Mouse (Mus musculus): ENCODE results near the gene Smtn.

Gene Smtn

DNA sequence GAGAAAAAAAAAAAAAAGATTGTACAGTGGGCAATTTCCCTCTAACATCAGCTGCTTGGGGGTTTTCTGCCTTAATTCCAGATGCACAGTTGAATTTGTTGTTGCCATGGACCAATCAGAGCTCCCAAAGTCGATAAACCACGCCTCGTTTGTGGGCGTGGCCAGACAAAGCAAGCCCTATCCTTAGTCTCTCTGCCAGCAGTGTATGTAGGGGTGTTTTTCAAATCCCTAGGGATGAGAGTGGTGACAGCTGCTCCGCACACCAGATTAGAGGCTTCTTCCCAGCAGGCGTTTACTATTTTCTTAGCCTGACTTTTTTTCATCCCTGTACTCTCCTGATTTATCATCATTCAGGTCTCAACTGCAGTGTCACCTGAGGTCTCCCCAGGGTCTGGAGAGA, 7.6 kb upstream of the Smtn start:
- DNase-seq (ENCODE audit: low spot score in 2 of 2), result no peak

DNA sequence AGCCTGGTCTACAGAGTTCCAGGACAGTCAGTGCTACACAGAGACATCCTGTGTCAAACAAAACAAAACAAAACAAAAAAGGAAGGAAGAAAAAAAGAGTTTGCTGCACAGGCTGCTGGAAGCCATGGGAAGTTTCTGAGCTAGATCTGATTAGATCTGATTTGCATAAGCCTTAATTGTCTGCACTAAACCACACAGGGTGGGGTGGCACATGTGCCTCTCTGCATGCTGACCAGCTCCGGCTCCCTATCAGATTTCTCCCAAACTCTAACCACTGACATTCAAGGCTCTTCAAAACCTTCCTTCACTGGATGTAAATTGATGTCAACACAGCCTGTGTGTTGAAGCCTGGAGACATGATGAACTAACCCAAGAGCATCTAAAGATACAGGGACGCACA, 6.6 kb upstream of the Smtn start:
- no peak for DNase-seq (ENCODE audit: low spot score in 2 of 2)

DNA sequence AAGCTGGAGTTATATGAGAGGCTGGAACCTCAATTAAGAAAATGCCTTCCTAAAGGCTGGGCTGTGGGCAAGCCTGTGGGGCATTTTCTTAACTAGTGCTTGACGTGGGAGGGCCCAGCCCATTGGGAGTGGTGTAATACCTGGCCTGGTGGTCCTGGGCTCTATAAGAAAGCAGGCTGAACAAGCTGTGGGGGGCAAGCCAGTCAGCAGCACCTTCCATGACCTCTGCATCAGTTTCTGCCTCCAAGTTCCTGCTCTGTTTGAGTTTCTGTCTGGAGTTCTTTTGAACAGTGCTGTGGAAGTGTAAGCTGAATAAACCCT, 5.8 kb upstream of the Smtn start:
- DNase-seq (ENCODE audit: low spot score in 2 of 2), result no peak

GRCm38 (mm10) chr11:3545531-3546241, 5.3 kb upstream of the Smtn start:
- no peak for DNase-seq (ENCODE audit: low spot score in 2 of 2)

GRCm38 (mm10) chr11:3544409-3544808, 4.0 kb upstream of the Smtn start:
- DNase-seq (ENCODE audit: low spot score in 2 of 2), result no peak

- no peak for DNase-seq (ENCODE audit: low spot score in 2 of 2)
Measured at GRCm38 (mm10) chr11:3543001-3543400, 2.6 kb upstream of the Smtn start.

GRCm38 (mm10) chr11:3541932-3542331, 1.5 kb upstream of the Smtn start:
- no peak for DNase-seq (ENCODE audit: low spot score in 2 of 2)

DNA sequence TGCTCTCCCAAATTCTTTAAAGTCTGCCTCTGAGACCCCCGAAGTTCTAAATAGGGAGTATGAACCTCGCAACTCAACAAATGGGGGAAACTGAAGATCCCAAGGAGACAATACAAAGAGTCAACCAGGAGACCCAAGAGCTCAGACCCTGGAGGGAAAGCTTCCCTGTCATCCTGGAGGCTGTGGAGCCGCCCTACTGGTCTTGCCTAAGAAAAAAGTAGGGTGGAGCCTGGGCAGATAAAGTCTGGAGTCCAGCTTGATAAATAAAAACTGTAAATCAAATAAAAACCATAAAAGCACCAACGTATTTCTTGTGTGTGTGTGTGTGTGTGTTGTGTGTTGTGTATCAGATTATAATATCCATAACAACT, 601 bp downstream of the Smtn start:
- DNase-seq (ENCODE audit: low spot score in 2 of 2), result no peak

- DNase-seq (ENCODE audit: low spot score in 2 of 2), result peak; percentile 82 to 84
Measured at GRCm38 (mm10) chr11:3539111-3539825, 1.1 kb downstream of the Smtn start.

DNA sequence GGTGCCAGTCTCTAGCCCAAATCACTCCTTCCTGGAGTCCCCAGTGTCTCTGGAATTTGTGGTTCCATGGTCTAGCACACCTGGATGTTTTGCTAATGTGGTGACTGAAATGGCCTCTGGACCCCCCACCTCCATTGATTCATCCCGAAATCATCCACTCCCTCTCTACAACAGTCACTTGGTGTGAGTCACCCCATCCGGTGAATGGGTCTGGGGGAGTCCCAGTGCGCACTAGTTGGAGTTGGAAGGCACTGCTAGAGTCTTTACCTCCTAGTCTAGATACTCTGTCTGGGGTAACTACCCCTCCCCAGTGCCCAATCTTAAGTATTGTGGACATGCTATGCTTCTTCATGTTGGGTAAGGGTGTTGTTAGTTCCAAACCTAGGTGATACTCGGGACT, 2.1 kb downstream of the Smtn start:
- no peak for DNase-seq (ENCODE audit: low spot score in 2 of 2)

DNA sequence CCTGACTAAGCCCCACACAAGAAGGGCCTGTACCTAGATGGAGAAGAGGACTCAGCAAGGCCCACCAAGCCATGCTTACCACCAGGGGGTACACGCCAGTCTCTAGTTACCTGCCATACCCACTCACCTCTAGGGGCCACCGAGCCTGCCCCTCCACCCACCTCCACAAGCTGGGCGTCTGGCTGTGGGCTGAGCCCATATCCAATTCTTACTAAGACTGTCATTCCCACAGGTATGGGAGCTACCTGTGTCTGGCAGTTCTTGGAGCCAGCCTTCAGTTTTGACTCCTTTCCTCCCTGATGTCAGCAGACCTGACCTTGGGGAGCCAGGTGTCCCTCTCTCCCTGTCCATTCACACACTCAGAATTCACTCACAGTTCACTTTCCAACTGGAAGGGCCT, 2.7 kb downstream of the Smtn start:
- no peak for DNase-seq (ENCODE audit: low spot score in 2 of 2)

GRCm38 (mm10) chr11:3536745-3537333, 3.6 kb downstream of the Smtn start:
- DNase-seq (ENCODE audit: low spot score in 2 of 2), result no peak

- DNase-seq (ENCODE audit: low spot score in 2 of 2), result no peak
Measured at GRCm38 (mm10) chr11:3536082-3536481, 4.3 kb downstream of the Smtn start.

GRCm38 (mm10) chr11:3535406-3535986, 4.9 kb downstream of the Smtn start:
- DNase-seq (ENCODE audit: low spot score in 2 of 2), result peak; percentile 90 to 96

- DNase-seq (ENCODE audit: low spot score in 2 of 2), result no peak
Measured at GRCm38 (mm10) chr11:3534956-3535355, 5.5 kb downstream of the Smtn start.

GRCm38 (mm10) chr11:3533406-3533932, 6.9 kb downstream of the Smtn start:
- DNase-seq (ENCODE audit: low spot score in 2 of 2), result no peak

GRCm38 (mm10) chr11:3532101-3532931, 8.1 kb downstream of the Smtn start:
- DNase-seq (ENCODE audit: low spot score in 2 of 2), result no peak

DNA sequence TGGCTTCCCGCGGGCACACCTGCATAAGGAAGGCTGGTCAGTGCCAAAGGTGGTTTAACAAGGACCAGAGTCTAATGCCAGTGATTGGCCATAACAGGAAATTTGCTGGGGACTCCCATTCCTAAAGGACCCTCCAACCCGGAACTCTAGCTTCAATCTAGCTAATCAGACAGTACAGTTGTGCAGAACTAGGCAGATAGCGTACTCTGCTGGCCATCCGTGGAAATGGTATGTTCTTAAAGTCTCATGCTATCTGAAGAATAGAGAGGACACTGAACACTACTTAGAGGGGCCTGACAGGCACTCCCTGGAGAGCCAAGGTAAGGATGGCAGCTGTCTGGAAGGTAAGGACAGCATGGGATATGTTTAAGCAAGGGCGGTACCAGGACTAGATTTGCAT, 8.8 kb downstream of the Smtn start:
- no peak for DNase-seq (ENCODE audit: low spot score in 2 of 2)

- no peak for DNase-seq (ENCODE audit: low spot score in 2 of 2)
Measured at GRCm38 (mm10) chr11:3530731-3531130, 9.7 kb downstream of the Smtn start.

DNA sequence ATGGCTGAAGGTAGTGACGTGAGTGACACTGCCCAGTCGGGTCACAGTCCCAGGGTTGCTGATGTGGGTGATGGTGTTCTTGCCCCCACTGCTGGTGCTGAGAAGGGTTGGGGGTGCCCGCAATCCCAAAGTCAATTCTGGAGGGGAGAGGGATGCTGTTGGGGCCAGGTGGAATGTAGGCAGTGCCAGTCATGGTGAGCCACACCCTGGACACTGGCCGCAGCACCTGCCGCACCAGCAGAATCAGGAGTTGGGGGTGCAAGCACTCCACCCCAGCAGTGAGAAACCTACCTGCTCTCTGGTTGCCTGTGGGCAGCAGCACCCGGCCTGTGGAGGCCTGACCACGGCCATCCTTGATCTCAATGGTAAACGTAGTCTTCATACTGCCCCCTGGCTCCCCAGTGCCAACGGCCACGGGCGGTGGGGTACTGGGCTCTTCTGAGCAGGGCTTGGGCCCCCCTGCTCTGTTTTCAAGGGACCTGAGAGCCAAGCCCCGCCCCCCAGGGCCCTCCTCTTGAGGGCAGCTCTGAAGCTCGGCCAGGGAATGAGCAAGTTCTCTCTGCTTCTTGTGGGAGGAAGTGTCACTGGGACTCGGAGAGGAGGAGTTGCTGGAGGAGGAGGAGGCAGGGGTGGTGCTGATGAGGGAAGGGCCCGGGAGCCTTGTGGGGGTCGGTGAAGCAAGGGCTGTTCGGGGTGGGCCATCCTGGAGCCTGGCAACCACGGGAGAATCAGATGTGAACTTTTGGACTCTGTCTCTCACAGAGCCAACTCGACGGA, 10.7 kb downstream of the Smtn start:
- no peak for DNase-seq (ENCODE audit: low spot score in 2 of 2)

- DNase-seq (ENCODE audit: low spot score in 2 of 2), result no peak
Measured at GRCm38 (mm10) chr11:3528208-3528607, 12.2 kb downstream of the Smtn start.
